Mouse (Mus musculus): ENCODE measurements around the gene Chn2. TPM values are rescaled to one million over a fixed set of nuclear protein-coding genes. Genes with fewer than 3 reads are reported as not detected.

The Chn2 gene
- polyA plus RNA-seq, 1 experiment from 2014 or later = 13.6 TPM

DNA sequence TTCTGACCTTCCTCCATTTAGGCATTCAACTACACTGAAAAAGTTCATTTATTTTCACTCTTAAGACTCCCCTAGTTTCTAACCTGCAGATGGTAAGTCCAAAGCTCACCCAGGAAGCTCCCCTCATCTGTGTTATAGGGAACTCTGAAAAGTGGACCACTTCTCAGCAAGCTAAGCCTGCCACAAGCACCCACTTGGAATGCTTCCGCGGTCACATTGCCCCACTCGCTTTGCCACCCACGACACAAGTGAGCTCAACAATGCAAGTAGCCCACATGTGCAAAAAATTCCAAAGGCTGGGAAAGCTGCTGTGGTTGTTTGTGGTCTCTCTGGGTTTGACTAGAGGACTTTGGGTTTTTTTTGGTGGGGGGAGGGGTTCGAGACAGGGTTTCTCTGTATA is 301.8 kb downstream of the Chn2 start:
- Histone ChIP-seq H3K4me3 (no peak overlapping the region), H3K27ac (no peak overlapping the region), H3K4me1 (no peaks in the 10 kb centered on the region), H3K9ac (no peak overlapping the region), H3K36me3 (no peaks in the 10 kb centered on the region), H3K4me2 (no peak overlapping the region), H3K9me3 (no peaks in the 10 kb centered on the region), H3K27me3 (no peaks in the 10 kb centered on the region)
- WGBS = 73% methylated on average over 5 of the region's 5 CpGs
- ATAC-seq (ENCODE audit: borderline replicate concordance, extremely low read depth, low FRiP score, low TSS enrichment) = no peak

DNA sequence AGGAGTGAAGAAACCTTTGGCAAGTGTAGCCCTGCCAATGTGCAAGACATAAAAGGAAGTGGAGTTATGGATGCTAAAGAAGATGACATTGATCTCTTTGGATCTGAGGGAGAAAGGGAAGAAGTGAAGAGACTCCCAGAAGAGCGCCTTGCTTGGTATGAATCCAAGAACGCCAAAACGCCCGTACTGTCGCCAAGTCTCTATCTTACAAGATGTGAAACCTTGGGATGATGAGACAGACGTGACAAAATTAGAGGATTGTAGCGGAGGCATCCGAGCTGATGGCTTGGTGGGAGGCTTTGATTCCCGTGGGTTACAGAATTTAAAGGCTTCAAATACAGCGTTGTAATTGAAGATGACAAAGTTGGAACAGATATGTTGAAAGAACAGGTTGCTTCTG is 302.9 kb downstream of the Chn2 start:
- H3K27me3 ChIP-seq = no peaks in the 10 kb centered on the region
- no peak overlapping the region for H3K4me2 ChIP-seq
- H3K4me1 ChIP-seq = no peaks in the 10 kb centered on the region
- ATAC-seq (ENCODE audit: borderline replicate concordance, extremely low read depth, low FRiP score, low TSS enrichment) = no peak
- no peak overlapping the region for H3K9ac ChIP-seq
- H3K4me3 ChIP-seq = no peak overlapping the region
- WGBS = 76% methylated on average over 10 of the region's 10 CpGs
- H3K27ac ChIP-seq = no peak overlapping the region
- H3K36me3 ChIP-seq = no peaks in the 10 kb centered on the region
- H3K9me3 ChIP-seq = no peaks in the 10 kb centered on the region

Other genes with a start within 250 kb of the Chn2 start
- 48.4 and 50.7 TPM in 2 replicates for gene Tril, start 218.7 kb upstream of the Chn2 start, polyA plus RNA-seq (2015; fragmentation: Nextera tagmentation; extraction: Ambion mirVana)
- gene Cpvl, start 60.9 kb upstream of the Chn2 start, polyA plus RNA-seq (2015; fragmentation: Nextera tagmentation; extraction: Ambion mirVana) = 0.14 and 0.19 TPM in 2 replicates